In the genomic region with DNA sequence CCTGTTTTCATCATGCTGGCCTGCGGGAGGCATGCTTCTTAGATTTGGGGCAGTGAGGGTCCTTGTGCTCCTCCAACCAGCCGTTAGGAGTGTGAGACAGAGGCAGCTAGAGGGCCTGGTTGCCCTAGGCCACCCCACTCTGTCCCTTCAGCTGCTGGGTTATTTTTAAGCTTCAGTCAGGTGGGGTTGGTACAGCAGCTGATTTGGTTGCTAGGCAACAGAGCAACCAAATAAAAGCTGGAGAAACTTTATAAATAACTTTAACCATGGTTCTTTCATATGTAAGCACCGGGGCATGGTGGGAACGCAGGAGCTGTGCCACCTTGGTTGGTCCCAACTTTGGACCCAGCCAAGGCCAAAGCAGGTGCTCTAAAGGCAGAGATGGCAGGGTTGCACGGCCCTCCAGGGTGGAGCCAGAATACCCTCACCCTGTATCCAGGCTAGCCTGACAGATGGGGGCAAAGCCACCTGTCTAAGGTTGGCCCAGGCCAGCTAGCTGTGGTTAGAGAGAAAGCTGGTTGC, we compare ENCODE assay signal across 8 mouse cellular contexts. TPM values are rescaled to one million over a fixed set of nuclear protein-coding genes. Genes with fewer than 3 reads are reported as not detected.
DNase-seq lines count a peak whose midpoint lies in the region; ATAC-seq lines count a peak whose summit lies in the region.
"Had no signal": no experiment of that assay in that cellular context is flagged by ENCODE, and none has a peak within 500 bp of the region (broad histone marks: within the 10 kb centered on the region; RNA-seq: fewer than 3 reads in every experiment).

No protein-coding gene starts in this region.

- H3K4me1 ChIP-seq in intestine, embryonic 16.5 days (ENCODE audit: control insufficient read depth, insufficient read depth, low read length), result no peaks in the 10 kb centered on the region
- H3K4me1 ChIP-seq in intestine, embryonic 15.5 days (replicated peaks), result peaks cover 8% of the 10 kb centered on the region
- H3K4me1 ChIP-seq in heart, embryonic 14.5 days (ENCODE audit: control insufficient read depth in 2 of 2, insufficient read depth in 2 of 2, low read length in 2 of 2), result peaks cover 26 to 40% of the 10 kb centered on the region in 2 experiments
- no peaks in the 10 kb centered on the region for H3K4me1 ChIP-seq in liver, embryonic 11.5 days (replicated peaks; ENCODE audit: control insufficient read depth, insufficient read depth, low read length)

- peaks cover 22% of the 10 kb centered on the region for H3K36me3 ChIP-seq in intestine, embryonic 16.5 days (ENCODE audit: control insufficient read depth, insufficient read depth, low read length)
- H3K36me3 ChIP-seq in intestine, embryonic 15.5 days, result peaks cover 54% of the 10 kb centered on the region
- H3K36me3 ChIP-seq in heart, embryonic 14.5 days (ENCODE audit: control insufficient read depth, insufficient read depth, low read length), result peaks cover 100% of the 10 kb centered on the region
- peaks cover 36% of the 10 kb centered on the region for H3K36me3 ChIP-seq in liver, embryonic 11.5 days (ENCODE audit: control insufficient read depth, insufficient read depth, low read length)

- no peak overlapping the region for H3K4me2 ChIP-seq in intestine, embryonic 16.5 days (ENCODE audit: low read depth, low read length)
- no peak overlapping the region for H3K4me2 ChIP-seq in intestine, embryonic 15.5 days (replicated peaks)
- peak overlapping the region; percentile 48 for H3K4me2 ChIP-seq in heart, embryonic 14.5 days (ENCODE audit: low read length)
- H3K4me2 ChIP-seq in liver, embryonic 11.5 days, result no peak overlapping the region

- WGBS in intestine, embryonic 16.5 days, result 72% methylated on average over 5 of the region's 5 CpGs
- 64% methylated on average over 5 of the region's 5 CpGs for WGBS in intestine, embryonic 15.5 days
- WGBS in heart, embryonic 14.5 days, result 22% methylated on average over 5 of the region's 5 CpGs
- 74% methylated on average over 5 of the region's 5 CpGs for WGBS in liver, embryonic 11.5 days

- DNase-seq in right cerebral cortex, postnatal 25 days, result peak; percentile 44
- no peak for DNase-seq in right cerebral cortex, postnatal 36 days (ENCODE audit: low spot score in 2 of 2)
- no peak for DNase-seq in liver, embryonic 11.5 days (ENCODE audit: low spot score)

- H3K27ac ChIP-seq in intestine, embryonic 16.5 days (ENCODE audit: low read length), result no peak overlapping the region
- H3K27ac ChIP-seq in intestine, embryonic 15.5 days, result no peak overlapping the region
- peak overlapping the region; percentile 94 to 95 for H3K27ac ChIP-seq in heart, embryonic 14.5 days (replicated peaks in 1 of 2; ENCODE audit: control insufficient read depth in 1 of 2, insufficient read depth in 1 of 2, low read depth in 2 of 2, low read length in 2 of 2)
- no peak overlapping the region for H3K27ac ChIP-seq in liver, embryonic 11.5 days (ENCODE audit: low read depth, low read length)

- H3K4me3 ChIP-seq in intestine, embryonic 16.5 days (ENCODE audit: low read length), result no peak overlapping the region
- H3K4me3 ChIP-seq in intestine, embryonic 15.5 days (replicated peaks), result no peak overlapping the region
- no peak overlapping the region for H3K4me3 ChIP-seq in heart, embryonic 14.5 days (ENCODE audit: control insufficient read depth in 1 of 2, insufficient read depth in 1 of 2, low read depth in 1 of 2, low read length in 2 of 2)
- no peak overlapping the region for H3K4me3 ChIP-seq in liver, embryonic 11.5 days (ENCODE audit: low read depth, low read length)

- ATAC-seq in intestine, embryonic 16.5 days, result 0 out of 2 replicates have a peak, but pooled peaks have one; percentile 27
- ATAC-seq in intestine, embryonic 15.5 days, result no peak
- ATAC-seq in heart, embryonic 14.5 days (ENCODE audit: insufficient number of reproducible peaks, insufficient read depth, low FRiP score, low read depth), result peak; percentile 76
- no peak for ATAC-seq in monocyte, adult 5-6 weeks (replicated peaks; ENCODE audit: insufficient number of reproducible peaks, low FRiP score, low TSS enrichment, poor library complexity, severe bottlenecking)
- no peak for ATAC-seq in liver, embryonic 11.5 days (replicated peaks; ENCODE audit: low FRiP score)
- ATAC-seq: Patski had no signal

- no peaks in the 10 kb centered on the region for H3K27me3 ChIP-seq in intestine, embryonic 16.5 days (replicated peaks; ENCODE audit: control insufficient read depth, insufficient read depth, low read length)
- H3K27me3 ChIP-seq in intestine, embryonic 15.5 days (replicated peaks), result no peaks in the 10 kb centered on the region
- no peaks in the 10 kb centered on the region for H3K27me3 ChIP-seq in heart, embryonic 14.5 days (ENCODE audit: control insufficient read depth, insufficient read depth, low read length)
- H3K27me3 ChIP-seq in liver, embryonic 11.5 days (replicated peaks; ENCODE audit: control insufficient read depth, insufficient read depth, low read length), result no peaks in the 10 kb centered on the region
- H3K27me3 ChIP-seq: Patski had no signal

- H3K9me3 ChIP-seq in intestine, embryonic 16.5 days (ENCODE audit: control insufficient read depth, low read length), result no peaks in the 10 kb centered on the region
- no peaks in the 10 kb centered on the region for H3K9me3 ChIP-seq in intestine, embryonic 15.5 days
- no peaks in the 10 kb centered on the region for H3K9me3 ChIP-seq in heart, embryonic 14.5 days (ENCODE audit: control insufficient read depth, low read length)
- H3K9me3 ChIP-seq in liver, embryonic 11.5 days (ENCODE audit: control insufficient read depth, low read length), result no peaks in the 10 kb centered on the region

- no peak overlapping the region for H3K9ac ChIP-seq in intestine, embryonic 16.5 days (ENCODE audit: low read depth, low read length)
- H3K9ac ChIP-seq in intestine, embryonic 15.5 days, result no peak overlapping the region
- H3K9ac ChIP-seq in heart, embryonic 14.5 days (ENCODE audit: low read length), result peak overlapping the region; percentile 62
- H3K9ac ChIP-seq in liver, embryonic 11.5 days (ENCODE audit: low read depth, low read length), result no peak overlapping the region

RNA-seq across cellular contexts. Expression of gene Map7d1, which starts 18.4 kb away (rescaled TPM):
- 13.1 and 16.7 TPM in 2 replicates for polyA plus RNA-seq in intestine, embryonic 16.5 days (2015; fragmentation: Nextera tagmentation; extraction: Ambion mirVana)
- polyA plus RNA-seq in intestine, embryonic 15.5 days (2015; fragmentation: Nextera tagmentation; extraction: Ambion mirVana), result 26.7 and 27.6 TPM in 2 replicates
- 41.8 and 46.8 TPM in 2 replicates for polyA plus RNA-seq in heart, embryonic 14.5 days (2014; fragmentation: Nextera tagmentation; extraction: Ambion mirVana)
- 103 to 151 TPM (median 107 TPM) in 3 replicates for total RNA-seq in monocyte, adult 5-6 weeks (2017)
- 26.5 and 28.9 TPM in 2 replicates for polyA plus RNA-seq in liver, embryonic 11.5 days (2014; fragmentation: Nextera tagmentation; extraction: Ambion mirVana)

RNA-seq across cellular contexts. Expression of gene Trappc3, which starts 24.3 kb away (rescaled TPM):
- 105 and 107 TPM in 2 replicates for polyA plus RNA-seq in intestine, embryonic 16.5 days (2015; fragmentation: Nextera tagmentation; extraction: Ambion mirVana)
- 94.2 and 99.7 TPM in 2 replicates for polyA plus RNA-seq in intestine, embryonic 15.5 days (2015; fragmentation: Nextera tagmentation; extraction: Ambion mirVana)
- polyA plus RNA-seq in heart, embryonic 14.5 days (2014; fragmentation: Nextera tagmentation; extraction: Ambion mirVana), result 17.8 and 30.5 TPM in 2 replicates
- 46.3 to 53.6 TPM (median 51.4 TPM) in 3 replicates for total RNA-seq in monocyte, adult 5-6 weeks (2017)
- 20.6 and 26.8 TPM in 2 replicates for polyA plus RNA-seq in liver, embryonic 11.5 days (2014; fragmentation: Nextera tagmentation; extraction: Ambion mirVana)

RNA-seq across cellular contexts. Expression of gene Thrap3, which starts 35.2 kb away (rescaled TPM):
- polyA plus RNA-seq in intestine, embryonic 16.5 days (2015; fragmentation: Nextera tagmentation; extraction: Ambion mirVana), result 132 and 141 TPM in 2 replicates
- polyA plus RNA-seq in intestine, embryonic 15.5 days (2015; fragmentation: Nextera tagmentation; extraction: Ambion mirVana), result 172 and 202 TPM in 2 replicates
- polyA plus RNA-seq in heart, embryonic 14.5 days (2014; fragmentation: Nextera tagmentation; extraction: Ambion mirVana), result 132 and 148 TPM in 2 replicates
- total RNA-seq in monocyte, adult 5-6 weeks (2017), result 431 to 662 TPM (median 493 TPM) in 3 replicates
- 199 and 207 TPM in 2 replicates for polyA plus RNA-seq in liver, embryonic 11.5 days (2014; fragmentation: Nextera tagmentation; extraction: Ambion mirVana)

RNA-seq across cellular contexts. Expression of gene Col8a2, which starts 48.8 kb away (rescaled TPM):
- polyA plus RNA-seq in intestine, embryonic 16.5 days (2015; fragmentation: Nextera tagmentation; extraction: Ambion mirVana), result 3.5 and 4.5 TPM in 2 replicates
- polyA plus RNA-seq in intestine, embryonic 15.5 days (2015; fragmentation: Nextera tagmentation; extraction: Ambion mirVana), result 7.1 and 8.2 TPM in 2 replicates
- 3.8 and 4.8 TPM in 2 replicates for polyA plus RNA-seq in heart, embryonic 14.5 days (2014; fragmentation: Nextera tagmentation; extraction: Ambion mirVana)
- total RNA-seq in monocyte, adult 5-6 weeks (2017), result 1.5 to 3.7 TPM (median 1.8 TPM) in 3 replicates
- 1.9 and 2.2 TPM in 2 replicates for polyA plus RNA-seq in liver, embryonic 11.5 days (2014; fragmentation: Nextera tagmentation; extraction: Ambion mirVana)

Comparison
In these comparisons a context has a peak if more than half of its experiments do, and no peak if none do; other contexts are left out.
1. ATAC-seq: peak in intestine, embryonic 16.5 days (single experiment) and heart, embryonic 14.5 days (single experiment); none in intestine, embryonic 15.5 days (single experiment), monocyte, adult 5-6 weeks (single experiment) and liver, embryonic 11.5 days (single experiment).
2. H3K27ac ChIP-seq: peak in heart, embryonic 14.5 days (2 of 2); none in intestine, embryonic 16.5 days (single experiment), intestine, embryonic 15.5 days (single experiment) and liver, embryonic 11.5 days (single experiment).